Mouse (Mus musculus) liver, embryonic 15.5 days (tissue): ENCODE measurements around the gene Cd180. TPM values are rescaled to one million over a fixed set of nuclear protein-coding genes. Genes with fewer than 3 reads are reported as not detected.

ENCODE experiments used
- ATAC-seq: fragments of 200-750 bp; cut with Nextera tagmentation; 2 replicates; pipeline ENCODE4 v1.8.0; 2017; ENCODE audit warnings: moderate number of reproducible peaks, mild to moderate bottlenecking, moderate library complexity; ENCODE audit not compliant: insufficient read depth
- H3K27ac ChIP-seq: fragments of 300-500 bp; sonication (generic); replicated peaks from 2 replicates; pipeline ENCODE4 v1.5.1; 2015; ENCODE audit warnings: mild to moderate bottlenecking, inconsistent platforms
- H3K27me3 ChIP-seq: fragments of 300-500 bp; sonication (generic); 2 replicates; pipeline ENCODE4 v1.6.1; 2015; ENCODE audit warnings: mild to moderate bottlenecking, inconsistent platforms
- H3K36me3 ChIP-seq: fragments of 300-500 bp; sonication (generic); replicated peaks from 2 replicates; pipeline ENCODE4 v1.6.1; 2015; ENCODE audit warnings: moderate library complexity, mild to moderate bottlenecking, inconsistent platforms
- H3K4me1 ChIP-seq: fragments of 300-500 bp; sonication (generic); replicated peaks from 2 replicates; pipeline ENCODE4 v1.6.1; 2015; ENCODE audit warnings: inconsistent platforms
- H3K4me2 ChIP-seq: fragments of 300-500 bp; sonication (generic); 2 replicates; pipeline ENCODE4 v1.6.1; 2015; ENCODE audit warnings: moderate library complexity, mild to moderate bottlenecking, inconsistent platforms
- H3K4me3 ChIP-seq: fragments of 300-500 bp; sonication (generic); replicated peaks from 2 replicates; pipeline ENCODE4 v1.5.1; 2015; ENCODE audit warnings: mild to moderate bottlenecking, inconsistent platforms
- H3K9ac ChIP-seq: fragments of 300-500 bp; sonication (generic); 2 replicates; pipeline ENCODE4 v1.6.1; 2015; ENCODE audit warnings: moderate library complexity, mild to moderate bottlenecking, inconsistent platforms
- H3K9me3 ChIP-seq: fragments of 300-500 bp; sonication (generic); replicated peaks from 2 replicates; pipeline ENCODE4 v1.6.1; 2016; ENCODE audit warnings: inconsistent platforms
- WGBS: fragments of 180-500 bp; shearing (Covaris S2); methylation state at CpG from one replicate; pipeline ENCODE4 v1.1.7; 2015; ENCODE audit warnings: mixed read lengths; ENCODE audit not compliant: insufficient replicate concordance; 5-methylcytosine and 5-hydroxymethylcytosine counted together
- polyA plus RNA-seq: library from polyadenylated mRNA; unstranded; fragments of >200 nt; fragmentation: Nextera tagmentation; extraction: Ambion mirVana; gene quantifications from 2 replicates; pipeline ENCODE4 v1.2.1, GENCODE M21; 2015

Cd180 gene
- polyA plus RNA-seq, 1 experiment from 2014 or later = 0.78 TPM

- H3K4me2 ChIP-seq = no peak overlapping the region
- no peaks in the 10 kb centered on the region for H3K36me3 ChIP-seq
- no peaks in the 10 kb centered on the region for H3K9me3 ChIP-seq
- H3K4me3 ChIP-seq = no peak overlapping the region
- H3K4me1 ChIP-seq = peaks cover 4% of the 10 kb centered on the region; the same call in 1 of the 2 replicates
- H3K9ac ChIP-seq = no peak overlapping the region
- no peak for ATAC-seq
- 74% methylated on average over 7 of the region's 7 CpGs for WGBS
- H3K27me3 ChIP-seq = no peaks in the 10 kb centered on the region
- H3K27ac ChIP-seq = no peak overlapping the region
Measured at GRCm38 (mm10) chr13:102783531-102784310, 90.4 kb downstream of the Cd180 start.

GRCm38 (mm10) chr13:102786666-102787230, 93.4 kb downstream of the Cd180 start:
- 78% methylated on average over 10 of the region's 10 CpGs for WGBS
- Histone ChIP-seq H3K9me3 (no peaks in the 10 kb centered on the region), H3K9ac (no peak overlapping the region), H3K36me3 (no peaks in the 10 kb centered on the region), H3K4me1 (no peaks in the 10 kb centered on the region), H3K4me2 (no peak overlapping the region), H3K27me3 (no peaks in the 10 kb centered on the region), H3K4me3 (no peak overlapping the region), H3K27ac (no peak overlapping the region)
- no peak for ATAC-seq
